Mouse (Mus musculus): Measurements from ENCODE around the gene Crocc. TPM values are rescaled to one million over a fixed set of nuclear protein-coding genes. Genes with fewer than 3 reads are reported as not detected.
A peak's percentile ranks its signal among the peaks of the same experiment; 100 is the strongest.

The Crocc gene
- total RNA-seq, 2 experiments from 2014 or later: 54.5 to 67.0 TPM

- DNase-seq (ENCODE audit: low spot score in 2 of 2): no peak
Measured at GRCm38 (mm10) chr4:141067516-141068046, 7.2 kb upstream of the Crocc start.

- DNase-seq (ENCODE audit: low spot score in 2 of 2): no peak
Measured at GRCm38 (mm10) chr4:141066709-141067515, 6.6 kb upstream of the Crocc start.

GRCm38 (mm10) chr4:141065123-141065522, 4.8 kb upstream of the Crocc start:
- DNase-seq (ENCODE audit: low spot score in 2 of 2): peak; percentile 55 to 94

GRCm38 (mm10) chr4:141064104-141064659, 3.8 kb upstream of the Crocc start:
- DNase-seq (ENCODE audit: low spot score in 2 of 2): no peak

- DNase-seq (ENCODE audit: low spot score in 2 of 2): no peak
Measured at GRCm38 (mm10) chr4:141059616-141060425, 529 bp downstream of the Crocc start.

GRCm38 (mm10) chr4:141058835-141059234, 1.5 kb downstream of the Crocc start:
- DNase-seq (ENCODE audit: low spot score in 2 of 2): no peak

GRCm38 (mm10) chr4:141056970-141057369, 3.4 kb downstream of the Crocc start:
- no peak for DNase-seq (ENCODE audit: low spot score in 2 of 2)

- DNase-seq (ENCODE audit: low spot score in 2 of 2): peak; percentile 72 to 85
Measured at GRCm38 (mm10) chr4:141053568-141054161, 6.7 kb downstream of the Crocc start.

GRCm38 (mm10) chr4:141053138-141053537, 7.2 kb downstream of the Crocc start:
- DNase-seq (ENCODE audit: low spot score in 2 of 2): no peak

GRCm38 (mm10) chr4:141052442-141052841, 7.9 kb downstream of the Crocc start:
- no peak for DNase-seq (ENCODE audit: low spot score in 2 of 2)

GRCm38 (mm10) chr4:141049476-141049835, 10.9 kb downstream of the Crocc start:
- peak; percentile 53 to 72 for DNase-seq (ENCODE audit: low spot score in 2 of 2)

- no peak for DNase-seq (ENCODE audit: low spot score in 2 of 2)
Measured at GRCm38 (mm10) chr4:141048810-141049475, 11.4 kb downstream of the Crocc start.

GRCm38 (mm10) chr4:141044816-141045215, 15.5 kb downstream of the Crocc start:
- DNase-seq (ENCODE audit: low spot score in 2 of 2): no peak

GRCm38 (mm10) chr4:141041117-141041516, 19.2 kb downstream of the Crocc start:
- no peak for DNase-seq (ENCODE audit: low spot score in 2 of 2)

GRCm38 (mm10) chr4:141033606-141034549, 26.5 kb downstream of the Crocc start:
- no peak for DNase-seq (ENCODE audit: low spot score in 2 of 2)

- peak; percentile 72 to 84 for DNase-seq (ENCODE audit: low spot score in 2 of 2)
Measured at GRCm38 (mm10) chr4:141031733-141032132, 28.6 kb downstream of the Crocc start.

- no peak for DNase-seq (ENCODE audit: low spot score in 2 of 2)
Measured at GRCm38 (mm10) chr4:141030541-141031206, 29.7 kb downstream of the Crocc start.

GRCm38 (mm10) chr4:141024992-141025391, 35.4 kb downstream of the Crocc start:
- DNase-seq (ENCODE audit: low spot score in 2 of 2): no peak

GRCm38 (mm10) chr4:141024052-141024451, 36.3 kb downstream of the Crocc start:
- DNase-seq (ENCODE audit: low spot score in 2 of 2): peak in 1 of 2 experiments; percentile 67
